Mouse (Mus musculus): Measurements from ENCODE around the gene Cab39l.

Gene Cab39l

DNA sequence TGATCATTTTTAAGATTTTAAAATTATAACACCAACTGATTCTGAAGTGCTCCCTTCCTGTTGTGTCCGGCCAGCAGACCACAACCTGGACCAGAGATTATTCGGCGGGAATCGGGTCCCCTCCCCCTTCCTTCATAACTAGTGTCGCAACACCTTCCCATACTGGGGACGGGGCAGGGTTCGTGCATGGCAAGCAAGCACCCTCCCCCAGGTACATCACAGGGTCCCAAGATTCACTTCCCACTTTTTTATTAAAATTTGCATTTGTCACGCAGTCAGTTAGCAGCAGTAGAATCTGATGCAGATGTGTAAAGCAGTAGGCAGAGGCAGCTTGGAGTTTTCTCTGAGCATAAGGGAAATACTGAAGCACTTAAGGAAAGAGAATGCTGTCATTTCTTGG, 64.1 kb downstream of the Cab39l start:
- DNase-seq (ENCODE audit: low read depth in 1 of 2, low spot score in 2 of 2), result no peak

GRCm38 (mm10) chr14:59506139-59506538, 65.4 kb downstream of the Cab39l start:
- DNase-seq (ENCODE audit: low read depth in 1 of 2, low spot score in 2 of 2), result no peak

GRCm38 (mm10) chr14:59513922-59514444, 73.2 kb downstream of the Cab39l start:
- no peak for DNase-seq (ENCODE audit: low read depth in 1 of 2, low spot score in 2 of 2)

GRCm38 (mm10) chr14:59525843-59526242, 85.1 kb downstream of the Cab39l start:
- no peak for DNase-seq (ENCODE audit: low read depth in 1 of 2, low spot score in 2 of 2)

DNA sequence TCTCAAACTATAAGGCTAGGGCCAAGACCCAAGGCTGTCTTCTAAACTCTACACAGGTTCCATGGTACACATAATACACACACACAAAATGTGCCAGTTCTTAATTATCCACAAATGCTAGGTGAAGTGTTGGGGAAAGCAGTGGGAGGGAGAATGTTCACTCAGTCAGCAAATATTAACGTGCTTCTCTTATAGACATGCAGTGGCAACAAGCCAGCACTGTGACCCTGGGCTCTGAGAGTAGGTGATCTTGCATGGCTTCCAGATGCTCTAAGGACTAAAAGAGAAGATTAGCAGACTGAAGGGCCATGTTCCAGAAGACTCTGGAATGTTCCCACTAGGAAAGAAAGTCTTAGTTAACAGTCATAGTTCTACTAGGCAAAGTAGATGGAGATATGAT, 90.0 kb downstream of the Cab39l start:
- DNase-seq (ENCODE audit: low read depth in 1 of 2, low spot score in 2 of 2), result no peak

GRCm38 (mm10) chr14:59532986-59533385, 92.2 kb downstream of the Cab39l start:
- DNase-seq (ENCODE audit: low read depth in 1 of 2, low spot score in 2 of 2), result no peak

DNA sequence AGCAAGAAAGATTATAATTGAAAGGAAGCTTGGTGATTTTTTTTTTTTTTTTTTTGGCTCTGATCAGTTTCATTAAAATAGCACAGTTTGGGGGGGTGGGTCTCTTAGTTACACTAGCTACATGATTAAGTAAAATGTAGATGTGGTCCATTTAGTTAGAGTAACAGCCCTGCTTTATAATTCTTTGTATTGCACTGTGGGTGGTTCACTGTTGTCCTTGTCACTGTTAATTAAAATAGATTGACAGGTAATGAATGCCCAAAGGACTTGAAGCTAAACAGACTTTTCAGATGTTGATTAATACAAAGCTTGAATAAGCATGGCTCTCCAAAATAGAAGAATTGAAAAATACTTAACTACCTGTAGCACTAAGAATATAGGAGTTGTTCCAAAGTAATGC, 93.1 kb downstream of the Cab39l start:
- DNase-seq (ENCODE audit: low read depth in 1 of 2, low spot score in 2 of 2), result no peak

DNA sequence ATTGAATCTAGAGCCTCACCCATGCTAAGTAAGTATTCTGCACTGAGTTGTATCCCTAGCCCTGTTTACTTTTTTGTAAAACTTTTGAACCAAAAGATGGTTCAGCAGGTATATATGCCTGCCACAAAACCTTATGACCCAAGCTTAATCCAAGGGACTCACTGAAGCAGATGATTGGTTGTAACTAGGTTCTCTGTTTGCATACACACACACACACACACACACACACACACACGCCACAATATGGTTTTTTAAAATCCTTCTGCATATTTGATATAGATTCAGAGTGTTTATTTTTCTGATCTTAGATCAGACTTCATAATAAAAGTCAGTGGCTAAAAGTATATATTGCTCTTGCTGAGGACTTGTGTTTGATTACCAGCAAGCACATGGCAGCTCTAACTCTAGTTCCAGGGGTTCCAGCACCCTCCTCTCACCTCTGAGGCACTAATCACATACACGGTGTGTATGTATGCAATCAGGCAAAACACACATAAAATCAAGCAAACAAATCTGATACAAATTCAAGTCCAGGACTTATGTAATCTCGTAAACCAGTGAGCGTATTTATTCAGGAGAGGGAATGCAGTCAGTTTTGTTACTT, 97.2 kb downstream of the Cab39l start:
- DNase-seq (ENCODE audit: low read depth in 1 of 2, low spot score in 2 of 2), result no peak

DNA sequence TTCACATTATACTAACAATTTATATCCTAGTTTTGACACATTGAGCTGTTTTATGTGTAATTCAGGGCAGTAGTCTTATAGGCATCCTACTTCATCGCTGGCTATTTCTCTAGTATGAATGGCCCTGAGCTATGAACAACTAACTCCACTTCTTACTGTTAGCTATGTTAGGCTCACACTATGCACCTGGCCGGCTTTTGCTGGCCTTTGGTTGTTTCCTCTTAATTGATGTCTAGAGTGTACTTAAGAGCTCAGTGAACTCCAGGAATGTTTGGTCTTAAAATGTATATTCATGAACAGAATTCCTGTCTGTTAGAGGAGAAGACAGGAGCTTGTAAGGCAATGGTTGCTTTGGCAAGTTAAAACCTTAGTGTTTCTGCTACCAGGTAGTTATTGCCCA, 99.5 kb downstream of the Cab39l start:
- DNase-seq (ENCODE audit: low read depth in 1 of 2, low spot score in 2 of 2), result no peak

GRCm38 (mm10) chr14:59540761-59541160, 100.0 kb downstream of the Cab39l start:
- DNase-seq (ENCODE audit: low read depth in 1 of 2, low spot score in 2 of 2), result no peak

DNA sequence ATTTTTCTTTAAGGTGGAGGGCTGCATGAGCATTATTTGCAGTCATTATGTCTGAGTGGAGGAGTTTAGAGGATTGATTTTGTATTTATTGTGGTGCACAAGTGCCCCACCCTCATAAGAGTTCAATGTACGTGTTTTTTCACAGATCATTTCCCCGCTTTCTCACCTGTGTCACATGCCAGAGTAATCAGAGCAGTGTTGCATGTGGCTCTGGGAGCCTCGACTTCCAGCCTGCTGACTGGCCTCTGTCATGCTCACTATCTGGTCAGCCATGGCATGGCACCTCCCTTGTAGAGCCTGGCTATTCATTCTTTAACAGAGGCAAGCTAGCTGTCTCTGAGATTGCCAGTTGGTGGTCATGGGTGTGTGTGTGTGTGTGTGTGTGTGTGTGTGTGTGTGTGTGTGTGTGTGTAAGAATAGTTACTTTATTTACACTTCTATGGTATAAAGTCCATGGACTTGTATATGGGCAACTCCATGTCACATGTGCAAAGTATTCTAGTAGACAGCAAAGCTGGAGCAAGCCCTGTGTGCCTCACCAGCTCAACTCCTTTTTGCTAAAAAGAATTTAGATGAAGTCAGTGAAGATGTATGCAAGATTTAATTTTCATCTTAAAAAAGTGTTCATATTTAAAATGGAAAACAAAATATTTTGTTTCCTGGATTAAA, 102.5 kb downstream of the Cab39l start:
- no peak for DNase-seq (ENCODE audit: low read depth in 1 of 2, low spot score in 2 of 2)

DNA sequence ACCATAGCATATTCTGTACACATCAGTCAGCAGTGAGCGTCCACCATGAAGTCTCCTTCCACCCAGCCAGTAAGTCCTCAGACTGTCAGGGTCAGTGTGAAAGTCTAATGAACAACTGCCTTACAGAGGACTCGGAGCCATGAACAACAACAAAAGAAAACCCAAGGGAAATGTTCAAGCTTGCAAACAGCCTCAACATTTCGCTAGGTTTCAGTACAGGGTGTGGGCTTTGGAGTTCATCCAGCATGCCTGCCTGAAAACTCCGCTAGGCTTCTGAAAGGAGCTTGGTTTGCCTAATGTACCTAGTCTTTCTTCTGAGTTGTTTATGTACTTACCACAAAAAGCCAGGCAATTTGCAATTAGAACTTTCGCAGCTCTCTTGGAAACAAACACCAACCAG, 103.2 kb downstream of the Cab39l start:
- DNase-seq (ENCODE audit: low read depth in 1 of 2, low spot score in 2 of 2), result no peak

DNA sequence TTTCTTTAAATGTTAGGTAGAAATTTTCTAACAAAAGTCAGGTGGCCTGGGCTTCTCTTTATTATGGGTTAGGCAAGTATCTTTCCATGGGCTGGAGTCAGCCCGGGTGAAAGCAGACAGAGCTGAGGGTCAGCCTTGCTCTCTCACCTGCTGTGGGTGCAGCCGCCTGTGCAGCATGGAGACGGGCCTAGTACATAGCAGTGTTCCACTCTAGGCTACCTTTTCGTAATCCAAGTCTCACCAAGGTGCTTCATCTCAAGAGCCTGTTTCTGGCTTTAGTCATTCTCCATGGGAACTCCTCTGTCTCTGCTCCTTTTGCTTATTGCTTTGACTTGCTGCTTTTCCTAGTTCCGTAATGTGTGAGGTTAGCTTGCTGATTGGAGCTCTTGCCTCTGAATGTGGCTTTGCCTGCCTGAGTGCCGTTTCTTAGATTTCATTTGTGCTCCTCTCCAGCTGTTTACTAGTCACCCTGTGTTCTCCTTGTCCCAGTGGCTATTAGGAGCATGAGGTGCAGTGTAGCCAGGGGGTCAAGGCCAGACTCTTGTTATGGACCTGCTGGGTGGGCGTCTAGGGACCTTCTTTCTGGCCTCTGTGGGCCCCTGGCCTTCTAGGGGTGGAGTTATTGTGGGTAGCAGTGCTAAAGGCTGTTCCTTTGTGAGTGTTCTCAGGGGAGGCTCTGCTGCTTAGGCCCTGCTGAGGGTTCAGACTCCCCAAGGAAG, 105.5 kb downstream of the Cab39l start:
- DNase-seq (ENCODE audit: low read depth in 1 of 2, low spot score in 2 of 2), result no peak

GRCm38 (mm10) chr14:59547530-59547929, 106.8 kb downstream of the Cab39l start:
- DNase-seq (ENCODE audit: low read depth in 1 of 2, low spot score in 2 of 2), result no peak

DNA sequence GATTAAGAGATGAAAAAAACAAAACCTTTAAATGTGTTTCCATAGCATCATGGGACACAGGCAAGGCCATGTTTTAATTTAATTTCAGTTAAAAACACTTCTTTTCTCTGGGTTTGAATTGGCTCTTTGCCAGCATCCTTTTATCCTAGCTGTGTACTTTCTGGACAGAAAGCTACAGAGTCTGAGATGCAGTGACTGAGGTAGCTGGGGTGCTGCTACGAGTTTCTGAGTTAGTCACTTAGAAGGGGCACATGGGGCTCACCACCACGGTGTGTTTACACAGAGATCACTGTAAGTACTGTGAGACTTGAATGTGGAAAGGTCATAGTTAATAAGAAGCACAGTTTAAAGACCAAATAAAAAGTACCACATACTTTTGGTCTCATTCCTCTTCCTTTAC, 107.8 kb downstream of the Cab39l start:
- DNase-seq (ENCODE audit: low read depth in 1 of 2, low spot score in 2 of 2), result no peak

DNA sequence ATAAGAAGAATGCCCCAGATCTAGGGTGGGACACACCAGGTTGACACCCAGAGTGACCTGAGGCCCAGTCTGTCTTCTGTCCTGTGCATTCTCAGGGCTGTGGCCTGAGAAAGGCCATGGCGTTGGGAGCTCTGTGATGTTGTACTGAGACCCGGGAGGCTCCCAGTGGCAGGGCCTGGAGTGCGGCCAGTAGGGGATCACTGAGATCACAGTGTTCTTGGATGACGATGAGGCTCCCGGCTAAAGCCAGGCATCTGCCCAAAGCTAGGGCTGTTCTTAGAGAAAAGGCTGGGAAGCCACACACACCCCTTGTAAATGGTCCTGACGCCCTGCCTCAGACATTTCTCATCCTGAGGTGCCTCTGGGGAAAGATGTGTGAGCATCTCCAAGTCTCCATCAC, 108.3 kb downstream of the Cab39l start:
- DNase-seq (ENCODE audit: low read depth in 1 of 2, low spot score in 2 of 2), result no peak

DNA sequence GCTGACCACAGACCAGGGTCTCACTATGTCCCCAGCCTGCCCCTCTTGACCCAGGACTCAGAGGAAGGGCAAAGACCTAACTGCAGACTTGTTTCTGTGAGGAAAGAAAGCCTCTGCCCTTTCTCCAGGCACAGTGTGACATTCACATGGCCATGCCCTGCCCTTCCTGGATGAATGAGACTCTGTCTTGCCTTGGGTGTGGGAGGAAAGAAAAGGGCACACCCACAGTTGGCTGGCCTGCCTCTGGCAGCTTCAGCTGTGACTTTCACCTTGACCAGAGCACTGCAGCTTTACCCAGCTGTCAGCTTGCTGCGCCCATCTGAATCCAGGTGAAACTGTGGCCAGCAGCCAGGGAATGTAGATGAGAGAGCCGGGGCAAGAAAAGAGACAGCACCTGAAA, 110.1 kb downstream of the Cab39l start:
- no peak for DNase-seq (ENCODE audit: low read depth in 1 of 2, low spot score in 2 of 2)

GRCm38 (mm10) chr14:59551956-59552355, 111.2 kb downstream of the Cab39l start:
- no peak for DNase-seq (ENCODE audit: low read depth in 1 of 2, low spot score in 2 of 2)

- DNase-seq (ENCODE audit: low read depth in 1 of 2, low spot score in 2 of 2), result no peak
These were observed 113.3 kb downstream of the Cab39l start for GRCm38 (mm10) chr14:59554025-59554424.

DNA sequence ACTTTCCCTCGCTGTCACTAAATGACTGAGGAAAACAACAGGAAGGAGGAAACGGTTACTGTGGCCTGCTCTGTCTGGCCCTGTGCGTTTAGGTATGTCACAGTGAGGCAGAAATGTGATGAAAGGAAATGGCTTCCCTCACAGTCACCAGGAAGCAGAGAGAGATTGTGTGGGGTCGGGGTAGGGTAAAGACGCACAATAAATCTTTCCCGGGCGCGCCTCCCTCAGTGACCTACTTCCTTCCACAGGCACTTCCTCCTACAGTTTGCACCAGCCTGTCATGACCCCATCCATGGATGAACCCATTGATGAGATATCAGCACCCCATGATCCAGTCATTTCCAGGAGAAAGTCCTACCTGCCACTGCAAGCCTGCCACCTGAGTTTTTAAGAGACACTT, 114.2 kb downstream of the Cab39l start:
- no peak for DNase-seq (ENCODE audit: low read depth in 1 of 2, low spot score in 2 of 2)

- DNase-seq (ENCODE audit: low read depth in 1 of 2, low spot score in 2 of 2), result peak; percentile 18 to 39
These were observed 115.3 kb downstream of the Cab39l start for GRCm38 (mm10) chr14:59555928-59556531.

- DNase-seq (ENCODE audit: low read depth in 1 of 2, low spot score in 2 of 2), result peak in 1 of 2 experiments; percentile 4
These were observed 116.3 kb downstream of the Cab39l start for GRCm38 (mm10) chr14:59557071-59557470.

Measured in monocyte, adult 2 months (primary cell).